Mouse (Mus musculus) small intestine, adult 2 months (tissue): ENCODE data around the gene Lrrc3b.

Experiments used
- CTCF ChIP-seq: fragments of 200-500 bp; IDR thresholded peaks from 2 replicates; pipeline ENCODE4 v1.5.1; 2012; ENCODE audit warnings: low read depth, mild to moderate bottlenecking, control low read depth, inconsistent platforms, low read length, moderate library complexity, mixed read lengths; ENCODE audit not compliant: insufficient replicate concordance, insufficient read length; ENCODE audit errors: extremely low read depth
- POLR2A ChIP-seq: fragments of 200-500 bp; IDR thresholded peaks from 2 replicates; pipeline ENCODE4 v1.6.1; 2012; ENCODE audit warnings: low read depth, mild to moderate bottlenecking, control low read depth, inconsistent platforms, low read length, moderate library complexity

DNA sequence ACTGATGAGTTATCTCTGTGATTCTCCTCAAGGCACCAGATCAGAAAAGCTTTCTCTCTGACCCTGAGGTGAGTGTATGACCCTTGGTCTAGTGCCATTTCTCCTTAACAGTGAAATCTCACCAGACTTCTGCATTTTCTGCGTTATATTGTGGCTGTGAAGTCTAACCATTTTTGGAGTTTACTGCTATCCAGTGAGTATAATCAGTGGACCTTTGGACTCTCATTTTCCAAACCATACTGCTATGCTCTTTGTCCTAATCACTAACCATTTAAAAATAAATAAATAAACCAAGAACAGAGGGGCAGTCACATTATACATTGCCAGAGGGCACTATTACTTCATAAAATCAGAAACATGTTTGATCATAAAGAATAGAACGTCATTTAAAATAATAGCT is 53.8 kb downstream of the Lrrc3b start:
- TF ChIP-seq CTCF (no peak), POLR2A (no peak)
